Mouse (Mus musculus) R1 (cell line): ENCODE data around the gene Ifnz.
A peak's percentile ranks its signal among the peaks of the same experiment; 100 is the strongest.
"Not testable (repeated sequence)": the region's sequence is repeated elsewhere in the genome, so short reads cannot be mapped to it uniquely, and the experiment has no call there.

Experiments used
- DNase-seq: peaks from one replicate; pipeline ENCODE4 v3.0.0-alpha.2; 2018; ENCODE audit warnings: low read depth, low spot score

Ifnz gene

DNA sequence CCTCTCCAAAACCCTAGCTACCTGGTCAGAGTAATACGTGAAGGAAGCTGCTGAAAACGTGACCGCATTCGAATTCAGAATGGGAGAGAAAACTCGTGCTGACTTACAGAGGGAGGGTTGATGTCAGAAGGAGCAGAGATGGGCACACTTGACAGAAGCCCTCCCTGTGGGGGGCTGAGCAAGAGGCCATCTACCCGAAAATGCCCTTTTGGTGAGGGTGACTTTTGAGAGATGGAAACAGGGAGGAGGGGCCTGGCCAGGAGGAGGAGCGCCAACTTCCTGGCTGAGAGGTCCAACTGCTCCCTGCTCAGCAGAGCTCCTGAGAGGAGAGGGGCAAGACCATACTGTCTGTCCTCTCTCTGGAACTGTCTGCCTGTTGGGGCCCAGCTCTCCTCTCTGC, at the start of gene Ifnz:
Ifnz (plus strand) TSS at position 301 of the 400 bp plus-strand sequence.
- DNase-seq: not testable (repeated sequence)

- DNase-seq: peak; percentile 68
Measured at GRCm38 (mm10) chr4:88738480-88738879, 43.5 kb upstream of the Ifnz start.

DNA sequence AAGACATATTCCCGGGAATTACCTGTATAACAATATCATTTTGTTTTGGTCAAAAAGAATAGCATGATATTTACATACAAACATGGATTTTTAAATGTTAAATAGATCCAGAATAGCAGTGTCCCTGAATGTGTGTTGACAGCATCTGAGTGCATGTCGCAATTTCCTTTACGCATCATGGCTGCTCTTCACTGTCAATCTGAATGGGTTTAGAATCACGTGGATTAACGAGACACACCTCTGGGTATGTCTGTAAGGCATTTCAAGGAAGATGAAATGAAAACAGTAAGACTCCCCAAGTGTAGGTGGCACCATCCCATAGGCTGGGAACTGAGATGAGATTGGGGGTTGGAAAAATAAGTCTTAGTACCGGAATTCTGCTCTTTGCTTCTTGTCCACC, 42.9 kb upstream of the Ifnz start:
- DNase-seq: no peak

GRCm38 (mm10) chr4:88741426-88741825, 40.5 kb upstream of the Ifnz start:
- no peak for DNase-seq

GRCm38 (mm10) chr4:88742771-88743371, 39.1 kb upstream of the Ifnz start:
- DNase-seq: no peak

- DNase-seq: no peak
Measured at GRCm38 (mm10) chr4:88744207-88744606, 37.7 kb upstream of the Ifnz start.

DNA sequence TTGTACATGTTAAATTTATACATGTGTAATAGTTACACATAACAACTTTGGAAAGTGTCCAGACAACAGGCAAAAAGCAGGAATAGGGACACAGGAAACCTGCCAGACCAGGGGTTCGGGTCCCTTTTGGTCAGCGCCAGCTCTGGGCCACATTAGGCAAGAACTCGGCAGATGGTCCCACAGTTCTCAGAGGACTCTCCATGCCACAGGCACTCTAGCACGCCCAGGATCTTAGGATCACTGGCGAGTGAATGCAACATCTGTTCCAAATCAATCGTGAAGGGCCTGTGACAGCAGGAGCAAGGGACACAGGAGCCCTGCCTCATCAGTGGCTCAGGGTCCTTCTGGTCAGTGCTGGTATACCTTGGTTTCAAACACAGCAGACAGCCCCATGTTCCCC, 32.0 kb upstream of the Ifnz start:
- DNase-seq: no peak

- not testable (repeated sequence) for DNase-seq
Measured at GRCm38 (mm10) chr4:88754818-88755340, 27.1 kb upstream of the Ifnz start, which contains the start of gene Gm13271. Gene Gm13271 (plus strand): TSS chr4:88754868.

- DNase-seq: not testable (repeated sequence)
Measured at GRCm38 (mm10) chr4:88756581-88757513, 25.1 kb upstream of the Ifnz start.

DNA sequence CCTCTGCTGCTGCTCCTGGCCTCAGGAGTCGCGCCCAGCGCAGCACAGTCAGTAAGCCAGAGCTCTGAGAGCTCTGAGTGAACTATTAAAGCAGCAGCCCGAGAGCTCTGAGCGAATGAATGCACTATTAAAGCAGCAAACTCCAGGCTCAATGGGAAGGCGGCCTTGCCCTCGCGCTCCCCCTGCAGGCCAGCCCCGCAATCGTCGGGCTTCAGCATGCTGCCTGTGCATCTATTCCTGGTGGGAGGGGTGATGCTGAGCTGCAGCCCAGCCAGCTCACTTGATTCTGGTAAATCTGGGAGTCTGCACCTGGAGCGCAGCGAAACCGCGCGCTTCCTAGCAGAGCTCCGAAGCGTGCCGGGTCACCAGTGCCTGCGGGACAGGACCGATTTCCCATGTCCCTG, 24.3 kb upstream of the Ifnz start:
- not testable (repeated sequence) for DNase-seq

DNA sequence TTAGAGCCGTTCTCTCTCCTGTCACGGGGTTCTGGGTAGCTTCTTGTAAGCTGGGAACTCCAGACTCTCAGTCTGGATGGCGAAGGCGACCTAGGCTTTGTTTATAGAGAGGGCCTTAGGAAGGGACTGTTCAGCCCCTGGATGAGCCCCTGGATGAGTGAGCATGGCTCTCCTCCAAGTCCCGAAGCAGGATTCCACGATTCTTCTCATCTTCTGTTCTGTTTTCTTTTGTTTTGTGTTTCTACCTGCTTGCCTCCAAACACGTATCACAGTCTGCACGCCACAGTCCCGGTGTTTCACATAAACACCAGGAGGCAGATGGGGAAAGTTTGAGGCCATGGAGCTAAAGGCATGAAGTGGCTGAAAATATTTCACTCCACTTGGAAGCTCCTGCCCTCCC, 23.2 kb upstream of the Ifnz start:
- not testable (repeated sequence) for DNase-seq

DNA sequence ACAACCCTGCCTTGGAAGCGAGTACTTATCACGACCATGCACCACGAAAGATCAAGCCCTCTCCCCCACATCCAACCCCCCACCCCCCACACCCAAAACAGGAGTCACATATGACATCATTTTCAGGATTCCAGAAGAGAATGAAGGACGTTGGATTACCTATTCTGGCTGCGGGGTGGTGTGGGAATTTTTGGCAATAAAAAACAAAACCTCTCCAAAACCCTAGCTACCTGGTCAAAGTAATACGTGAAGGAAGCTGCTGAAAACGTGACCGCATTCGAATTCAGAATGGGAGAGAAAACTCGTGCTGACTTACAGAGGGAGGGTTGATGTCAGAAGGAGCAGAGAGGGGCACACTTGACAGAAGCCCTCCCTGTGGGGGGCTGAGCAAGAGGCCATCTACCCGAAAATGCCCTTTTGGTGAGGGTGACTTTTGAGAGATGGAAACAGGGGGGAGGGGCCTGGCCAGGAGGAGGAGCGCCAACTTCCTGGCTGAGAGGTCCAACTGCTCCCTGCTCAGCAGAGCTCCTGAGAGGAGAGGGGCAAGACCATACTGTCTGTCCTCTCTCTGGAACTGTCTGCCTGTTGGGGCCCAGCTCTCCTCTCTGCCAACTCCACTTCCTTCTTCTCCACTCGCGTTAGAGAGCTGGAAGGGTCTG, 22.2 kb upstream of the Ifnz start, which contains the start of gene Gm13283:
Gm13283 (plus strand) TSS at position 510 of the 659 bp plus-strand sequence.
- not testable (repeated sequence) for DNase-seq

GRCm38 (mm10) chr4:88760431-88760830, 21.5 kb upstream of the Ifnz start:
- not testable (repeated sequence) for DNase-seq

DNA sequence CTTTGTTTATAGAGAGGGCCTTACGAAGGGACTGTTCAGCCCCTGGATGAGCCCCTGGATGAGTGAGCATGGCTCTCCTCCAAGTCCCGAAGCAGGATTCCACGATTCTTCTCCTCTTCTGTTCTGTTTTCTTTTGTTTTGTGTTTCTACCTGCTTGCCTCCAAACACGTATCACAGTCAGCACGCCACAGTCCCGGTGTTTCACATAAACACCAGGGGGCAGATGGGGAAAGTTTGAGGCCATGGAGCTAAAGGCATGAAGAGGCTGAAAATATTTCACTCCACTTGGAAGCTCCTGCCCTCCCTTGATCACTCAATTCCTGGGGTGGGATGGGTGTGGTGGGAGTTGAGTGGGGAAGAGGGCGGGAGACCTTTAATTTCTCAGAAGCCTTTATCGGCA, 20.2 kb upstream of the Ifnz start:
- not testable (repeated sequence) for DNase-seq

GRCm38 (mm10) chr4:88762341-88762740, 19.6 kb upstream of the Ifnz start:
- DNase-seq: not testable (repeated sequence)

DNA sequence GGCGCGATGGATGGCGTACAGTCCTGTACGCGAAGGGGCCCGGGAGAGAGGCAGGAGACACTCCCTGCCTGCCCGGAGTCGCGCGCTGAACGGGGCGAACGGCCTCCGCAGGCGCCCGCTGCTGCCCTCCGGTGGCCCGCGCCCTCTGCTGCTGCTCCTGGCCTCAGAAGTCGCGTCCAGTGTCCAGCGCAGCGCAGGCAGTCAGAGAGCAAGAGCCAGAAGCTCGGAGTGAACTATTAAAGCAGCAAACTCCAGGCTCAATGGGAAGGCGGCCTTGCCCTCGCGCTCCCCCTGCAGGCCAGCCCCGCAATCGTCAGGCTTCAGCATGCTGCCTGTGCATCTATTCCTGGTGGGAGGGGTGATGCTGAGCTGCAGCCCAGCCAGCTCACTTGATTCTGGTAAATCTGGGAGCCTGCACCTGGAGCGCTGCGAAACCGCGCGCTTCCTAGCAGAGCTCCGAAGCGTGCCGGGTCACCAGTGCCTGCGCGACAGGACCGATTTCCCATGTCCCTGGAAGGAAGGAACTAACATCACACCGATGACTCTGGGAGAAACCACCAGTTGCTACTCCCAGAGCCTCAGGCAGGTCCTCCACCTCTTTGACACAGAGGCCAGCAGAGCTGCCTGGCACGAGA, 18.4 kb upstream of the Ifnz start:
- DNase-seq: not testable (repeated sequence)

GRCm38 (mm10) chr4:88773534-88773933, 8.4 kb upstream of the Ifnz start, which contains the start of gene Gm13290:
Gene Gm13290 (plus strand): TSS chr4:88773834.
- DNase-seq: not testable (repeated sequence)

GRCm38 (mm10) chr4:88776622-88777021, 5.3 kb upstream of the Ifnz start, which contains the start of gene Gm13289:
Gene Gm13289 (plus strand): TSS chr4:88776922.
- DNase-seq: not testable (repeated sequence)

- not testable (repeated sequence) for DNase-seq
Measured at GRCm38 (mm10) chr4:88779550-88779949, 2.4 kb upstream of the Ifnz start, which contains the start of gene Gm13272. Gene Gm13272 (plus strand): TSS chr4:88779850.

DNA sequence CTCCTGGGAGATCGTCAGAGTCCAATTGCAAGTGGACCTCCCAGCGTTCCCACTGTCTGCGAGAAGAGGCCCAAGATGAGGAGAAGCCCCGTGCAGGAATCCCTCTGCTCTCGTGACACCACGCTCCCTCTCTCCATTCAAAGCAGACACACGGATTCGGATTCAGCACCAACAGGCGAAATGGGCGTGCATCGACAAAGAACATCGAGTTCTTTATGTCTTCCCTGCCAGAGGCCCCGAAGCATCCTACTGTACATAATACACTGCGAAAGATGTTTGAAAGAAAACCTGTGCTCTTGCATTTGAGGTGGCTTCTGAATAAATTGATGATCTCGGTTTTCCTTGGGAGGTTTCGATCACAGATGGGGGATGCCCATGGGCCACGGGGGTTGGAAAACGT, 1.6 kb upstream of the Ifnz start:
- not testable (repeated sequence) for DNase-seq

- not testable (repeated sequence) for DNase-seq
Measured at GRCm38 (mm10) chr4:88782335-88782734, 404 bp downstream of the Ifnz start.
